Mouse (Mus musculus) forebrain, postnatal 0 days (tissue): ENCODE measurements around the gene Wbp1l. TPM values are rescaled to one million over a fixed set of nuclear protein-coding genes. Genes with fewer than 3 reads are reported as not detected.

Experiments used
- ATAC-seq: fragments of 200-750 bp; cut with Nextera tagmentation; 2 replicates; pipeline ENCODE4 v1.8.0; 2017; ENCODE audit warnings: mild to moderate bottlenecking, moderate library complexity
- DNase-seq: peaks from one replicate; pipeline ENCODE4 v3.0.0-alpha.2; 2015
- H3K27ac ChIP-seq: fragments of 300-500 bp; sonication (generic); 2 replicates; pipeline ENCODE4 v1.5.1; 2014; ENCODE audit warnings: low read depth, mild to moderate bottlenecking, antibody characterized with exemption, low read length, moderate library complexity, mixed read lengths
- H3K27me3 ChIP-seq: fragments of 300-500 bp; sonication (generic); 2 replicates; pipeline ENCODE4 v1.6.1; 2014; ENCODE audit warnings: mild to moderate bottlenecking, low read length, mixed read lengths; ENCODE audit not compliant: insufficient read depth
- H3K36me3 ChIP-seq: fragments of 300-500 bp; sonication (generic); 2 replicates; pipeline ENCODE4 v1.6.1; 2014; ENCODE audit warnings: mild to moderate bottlenecking, moderate library complexity; ENCODE audit not compliant: insufficient read depth
- H3K4me1 ChIP-seq: fragments of 300-500 bp; sonication (generic); 2 replicates; pipeline ENCODE4 v1.6.1; 2014; ENCODE audit warnings: antibody characterized with exemption; ENCODE audit not compliant: insufficient read depth
- H3K4me2 ChIP-seq: fragments of 300-500 bp; sonication (generic); 2 replicates; pipeline ENCODE4 v1.6.1; 2014; ENCODE audit warnings: low read depth, mild to moderate bottlenecking, moderate library complexity
- H3K4me3 ChIP-seq: fragments of 300-500 bp; sonication (generic); 2 replicates; pipeline ENCODE4 v1.5.1; 2014; ENCODE audit warnings: low read depth, low read length, mixed read lengths
- H3K9ac ChIP-seq: fragments of 300-500 bp; sonication (generic); 2 replicates; pipeline ENCODE4 v1.6.1; 2014; ENCODE audit warnings: mild to moderate bottlenecking
- H3K9me3 ChIP-seq: fragments of 300-500 bp; sonication (generic); 2 replicates; pipeline ENCODE4 v1.6.1; 2016; ENCODE audit warnings: low read length
- CTCF ChIP-seq: sonication (generic); IDR thresholded peaks from 2 replicates; pipeline ENCODE4 v1.5.1; 2016; ENCODE audit warnings: antibody characterized with exemption, control low read depth, low read depth
- WGBS: fragments of 180-500 bp; shearing (Covaris S2); extraction: QIAGEN DNeasy Blood & Tissue Kit; methylation state at CpG from one replicate; pipeline ENCODE4 v1.1.7; 2014; 5-methylcytosine and 5-hydroxymethylcytosine counted together
- polyA plus RNA-seq: library from polyadenylated mRNA; unstranded; fragments of >200 nt; fragmentation: Nextera tagmentation; extraction: Ambion mirVana; gene quantifications from 2 replicates; pipeline ENCODE4 v1.2.1, GENCODE M21; 2015
- total RNA-seq: library from RNA; depleted of rRNA; stranded (reverse); fragments of >200 nt; gene quantifications from 2 replicates; pipeline ENCODE4 v1.2.3, GENCODE M21; 2014

The Wbp1l gene
- total and polyA plus RNA-seq, 2 experiments from 2014 or later, result 25.4 to 37.0 TPM

- peak; percentile 52 for TF ChIP-seq CTCF
- Histone ChIP-seq H3K4me2 (peak within 1 kb of the TSS; percentile 58), H3K4me3 (peak within 1 kb of the TSS; percentile 62), H3K36me3 (no peaks in the 10 kb centered on the region), H3K9ac (peak within 1 kb of the TSS; percentile 73), H3K27ac (peak within 1 kb of the TSS; percentile 78), H3K27me3 (no peaks in the 10 kb centered on the region), H3K9me3 (no peaks in the 10 kb centered on the region), H3K4me1 (peaks cover 8% of the 10 kb centered on the region; the same call in 1 of the 2 replicates)
- WGBS, result 2% methylated on average over 65 of the region's 67 CpGs
- peak; percentile 98 for DNase-seq
- peak; percentile 98 for ATAC-seq
These were observed 25.6 kb upstream of the Wbp1l start, which contains the start of the genes Arl3 and Sfxn2 for GRCm38 (mm10) chr19:46572951-46573937. Arl3 (minus strand) TSS chr19:46573198. Sfxn2 (plus strand) TSS chr19:46573365.

GRCm38 (mm10) chr19:46573990-46574389 is 24.9 kb upstream of the Wbp1l start:
- H3K9me3 ChIP-seq, result no peaks in the 10 kb centered on the region
- peaks cover 8% of the 10 kb centered on the region; the same call in 1 of the 2 replicates for H3K4me1 ChIP-seq
- 52% methylated on average over 6 of the region's 6 CpGs for WGBS
- ATAC-seq (no peak), DNase-seq (no peak)
- peak overlapping the region; percentile 62 for H3K4me3 ChIP-seq
- 0 out of 2 replicates have a peak overlapping the region, but pooled peaks have one; percentile 61 for H3K9ac ChIP-seq
- H3K27ac ChIP-seq, result no peak overlapping the region
- TF ChIP-seq CTCF, result no peak
- H3K27me3 ChIP-seq, result no peaks in the 10 kb centered on the region
- peak overlapping the region; percentile 58 for H3K4me2 ChIP-seq
- H3K36me3 ChIP-seq, result no peaks in the 10 kb centered on the region

DNA sequence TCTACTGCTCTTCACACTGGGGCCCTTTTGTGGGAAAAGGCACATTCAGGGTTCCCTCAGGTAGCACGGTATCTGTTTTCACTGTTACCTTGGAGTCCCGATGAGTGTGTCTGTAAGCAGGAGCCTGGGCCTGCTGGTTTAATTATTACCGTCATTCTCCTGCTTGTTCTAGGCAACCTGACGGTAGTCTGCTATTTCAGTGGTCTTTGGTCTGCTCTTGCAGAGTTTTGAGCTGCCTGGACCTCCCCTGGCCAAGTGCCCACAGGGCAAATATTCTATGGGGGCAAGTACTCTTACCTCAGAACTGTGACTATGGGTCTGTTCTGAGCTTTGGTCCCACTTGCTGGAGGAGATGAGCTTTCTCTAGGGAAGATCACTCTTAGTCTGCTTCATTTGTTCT is 23.7 kb upstream of the Wbp1l start:
- 61% methylated on average over 4 of the region's 4 CpGs for WGBS
- ATAC-seq (no peak), DNase-seq (no peak)
- H3K9ac ChIP-seq, result no peak overlapping the region
- no peaks in the 10 kb centered on the region for H3K9me3 ChIP-seq
- H3K27ac ChIP-seq, result no peak overlapping the region
- no peak overlapping the region for H3K4me3 ChIP-seq
- no peak for TF ChIP-seq CTCF
- H3K4me1 ChIP-seq, result peaks cover 8% of the 10 kb centered on the region; the same call in 1 of the 2 replicates
- H3K27me3 ChIP-seq, result no peaks in the 10 kb centered on the region
- H3K36me3 ChIP-seq, result no peaks in the 10 kb centered on the region
- no peak overlapping the region for H3K4me2 ChIP-seq

DNA sequence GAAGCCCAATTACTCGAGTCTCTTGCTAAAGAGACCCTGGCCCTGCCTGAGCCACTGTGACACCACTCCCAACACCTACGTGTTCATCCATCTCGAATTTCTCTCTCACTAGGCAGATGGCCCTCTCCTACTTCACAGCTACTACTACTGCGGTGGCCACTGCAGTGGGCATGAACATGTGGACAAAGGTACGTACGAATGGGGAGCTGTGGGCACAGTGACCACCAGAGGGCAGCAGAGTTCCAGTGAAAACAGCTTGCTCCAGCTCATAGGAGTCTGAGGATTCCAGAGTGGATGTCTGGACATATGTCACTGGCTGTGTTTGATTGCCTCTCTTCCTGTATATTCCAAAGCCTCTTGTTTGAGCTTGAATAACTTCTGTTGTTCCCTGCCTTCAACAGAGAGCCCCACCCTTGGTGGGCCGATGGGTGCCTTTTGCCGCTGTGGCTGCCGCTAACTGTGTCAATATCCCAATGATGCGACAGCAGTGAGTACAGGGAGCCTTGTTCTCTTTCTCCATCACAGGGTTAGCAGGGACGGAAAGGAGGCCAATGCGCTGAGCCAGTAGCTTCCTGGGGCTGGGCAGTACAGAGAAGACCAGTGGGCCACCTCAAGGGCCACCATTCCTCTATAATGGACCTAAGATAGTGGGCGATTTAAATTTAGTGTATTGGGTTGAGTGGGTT is 10.9 kb upstream of the Wbp1l start:
- H3K9me3 ChIP-seq, result no peaks in the 10 kb centered on the region
- peak; percentile 97 for TF ChIP-seq CTCF
- no peaks in the 10 kb centered on the region for H3K27me3 ChIP-seq
- H3K4me2 ChIP-seq, result no peak overlapping the region
- no peak overlapping the region for H3K4me3 ChIP-seq
- peaks cover 45% of the 10 kb centered on the region for H3K36me3 ChIP-seq
- peak; percentile 87 for DNase-seq
- H3K4me1 ChIP-seq, result no peaks in the 10 kb centered on the region
- ATAC-seq, result peak; percentile 91
- no peak overlapping the region for H3K9ac ChIP-seq
- WGBS, result 59% methylated on average over 13 of the region's 13 CpGs
- no peak overlapping the region for H3K27ac ChIP-seq

DNA sequence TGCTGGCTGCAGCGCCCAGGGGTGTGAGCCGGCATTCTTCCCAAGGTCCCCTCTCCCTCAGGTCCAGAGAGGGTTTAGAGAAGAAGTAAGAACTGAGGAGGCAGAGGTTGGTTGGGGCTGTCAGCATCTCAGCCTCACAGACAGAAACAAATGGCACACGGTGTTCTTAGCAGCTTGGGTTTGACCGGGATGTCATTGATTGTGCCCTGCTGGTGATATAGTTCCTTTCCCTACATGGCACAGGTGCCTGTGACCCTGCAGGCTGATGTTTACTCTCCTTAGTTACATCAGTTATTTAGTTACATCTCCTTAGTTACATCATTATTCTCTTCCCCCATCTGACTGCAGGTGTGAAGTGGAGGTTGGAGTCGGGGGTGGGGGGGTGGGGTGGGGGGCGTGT is 7.3 kb upstream of the Wbp1l start:
- no peak for TF ChIP-seq CTCF
- Histone ChIP-seq H3K9me3 (no peaks in the 10 kb centered on the region), H3K4me1 (no peaks in the 10 kb centered on the region), H3K4me2 (no peak overlapping the region), H3K27ac (no peak overlapping the region), H3K4me3 (no peak overlapping the region), H3K36me3 (peaks cover 45% of the 10 kb centered on the region), H3K9ac (no peak overlapping the region), H3K27me3 (no peaks in the 10 kb centered on the region)
- ATAC-seq (no peak), DNase-seq (no peak)
- 90% methylated on average over 6 of the region's 6 CpGs for WGBS

- DNase-seq (no peak), ATAC-seq (no peak)
- Histone ChIP-seq H3K9me3 (no peaks in the 10 kb centered on the region), H3K36me3 (peaks cover 43% of the 10 kb centered on the region), H3K27me3 (no peaks in the 10 kb centered on the region), H3K9ac (no peak overlapping the region), H3K27ac (no peak overlapping the region), H3K4me3 (no peak overlapping the region), H3K4me2 (no peak overlapping the region), H3K4me1 (no peaks in the 10 kb centered on the region)
- 94% methylated on average over 9 of the region's 9 CpGs for WGBS
- 0 out of 2 replicates have a peak, but pooled peaks have one; percentile 22 for TF ChIP-seq CTCF
These were observed 6.0 kb upstream of the Wbp1l start for GRCm38 (mm10) chr19:46592751-46593439.
